Mouse (Mus musculus) CH12.LX (cell line): ENCODE measurements at regions not wholly inside any gene's neighbourhood (a gene's known extent, or its start where the extent isn't known, plus 50 kb on each side); places are given as distances from the start of the nearest gene placed in this dataset.

ENCODE experiments used
- CTCF ChIP-seq, 2 experiments: IDR thresholded peaks in 1 of 2; conservative IDR thresholded peaks in 1 of 2; 2 replicates each; pipeline ENCODE4 v1.5.1; 2011 to 2012; ENCODE audit warnings: low read depth in 2 of 2, low read length in 2 of 2, improper control_type of control experiment in 1 of 2, inconsistent platforms in 1 of 2, mild to moderate bottlenecking in 1 of 2, moderate library complexity in 1 of 2
- EP300 ChIP-seq: IDR thresholded peaks from 2 replicates; pipeline ENCODE4 v1.6.1; 2011; ENCODE audit warnings: low read length, improper control_type of control experiment
- HCFC1 ChIP-seq: IDR thresholded peaks from 2 replicates; pipeline ENCODE4 v1.6.1; 2012; ENCODE audit warnings: low read depth, mild to moderate bottlenecking, inconsistent platforms, low read length, improper control_type of control experiment
- MAFK ChIP-seq: IDR thresholded peaks from 2 replicates; pipeline ENCODE4 v1.6.1; 2011; ENCODE audit warnings: low read length, improper control_type of control experiment; ENCODE audit not compliant: insufficient replicate concordance
- PAX5 ChIP-seq: IDR thresholded peaks from 2 replicates; pipeline ENCODE4 v1.6.1; 2012; ENCODE audit warnings: low read length, inconsistent platforms, mixed read lengths
- POLR2A ChIP-seq: IDR thresholded peaks from 2 replicates; pipeline ENCODE4 v1.6.1; 2011; ENCODE audit warnings: low read depth, mild to moderate bottlenecking, improper control_type of control experiment, low read length
- USF2 ChIP-seq: conservative IDR thresholded peaks from 2 replicates; pipeline ENCODE4 v1.6.1; 2011; ENCODE audit warnings: low read depth, low read length, improper control_type of control experiment
- ZMIZ1 ChIP-seq: IDR thresholded peaks from 2 replicates; pipeline ENCODE4 v1.6.1; 2012; ENCODE audit warnings: low read depth, mild to moderate bottlenecking, inconsistent platforms, low read length, improper control_type of control experiment

GRCm38 (mm10) chr10:16521895-16522294, 1201.1 kb upstream of the Cited2 start:
- no peak for TF ChIP-seq MAFK
- no peak for TF ChIP-seq PAX5
- TF ChIP-seq POLR2A: no peak
- no peak for TF ChIP-seq CTCF (conservative IDR thresholded peaks at IDR 0.05 in 1 of 2, IDR thresholded peaks at IDR 0.05 in 1 of 2; ENCODE audit: low read depth in 2 of 2, low read length in 2 of 2)
- TF ChIP-seq EP300: no peak
- TF ChIP-seq USF2: no peak
- no peak for TF ChIP-seq HCFC1
- TF ChIP-seq ZMIZ1: no peak
